Mouse (Mus musculus): ENCODE measurements at regions not wholly inside any gene's neighbourhood (a gene's known extent, or its start where the extent isn't known, plus 50 kb on each side); places are given as distances from the start of the nearest gene placed in this dataset.

- DNase-seq (ENCODE audit: low read depth, low spot score) = peak; percentile 30
Observed at GRCm38 (mm10) chr4:135034406-135034805, 86.0 kb upstream of the Runx3 start.

- DNase-seq (ENCODE audit: low read depth, low spot score) = peak; percentile 26
Observed at GRCm38 (mm10) chr4:135036764-135037163, 83.7 kb upstream of the Runx3 start.

- DNase-seq (ENCODE audit: low read depth, low spot score) = no peak
Observed at GRCm38 (mm10) chr4:135039234-135039633, 81.2 kb upstream of the Runx3 start.

GRCm38 (mm10) chr4:135041921-135042320 is 78.5 kb upstream of the Runx3 start:
- no peak for DNase-seq (ENCODE audit: low read depth, low spot score)

GRCm38 (mm10) chr4:135042501-135042900 is 78.0 kb upstream of the Runx3 start:
- peak; percentile 60 for DNase-seq (ENCODE audit: low read depth, low spot score)

GRCm38 (mm10) chr4:135045054-135045453 is 75.4 kb upstream of the Runx3 start:
- DNase-seq (ENCODE audit: low read depth, low spot score) = peak; percentile 50

GRCm38 (mm10) chr4:135046619-135047018 is 73.8 kb upstream of the Runx3 start:
- no peak for DNase-seq (ENCODE audit: low read depth, low spot score)

GRCm38 (mm10) chr4:135047251-135047650 is 73.2 kb upstream of the Runx3 start:
- no peak for DNase-seq (ENCODE audit: low read depth, low spot score)

GRCm38 (mm10) chr4:135047771-135048170 is 72.7 kb upstream of the Runx3 start:
- DNase-seq (ENCODE audit: low read depth, low spot score) = peak; percentile 15

GRCm38 (mm10) chr4:135049924-135050323 is 70.5 kb upstream of the Runx3 start:
- no peak for DNase-seq (ENCODE audit: low read depth, low spot score)

- DNase-seq (ENCODE audit: low read depth, low spot score) = no peak
Observed at GRCm38 (mm10) chr4:135051466-135051865, 69.0 kb upstream of the Runx3 start.

GRCm38 (mm10) chr4:135053585-135053984 is 66.9 kb upstream of the Runx3 start:
- peak; percentile 11 for DNase-seq (ENCODE audit: low read depth, low spot score)

- no peak for DNase-seq (ENCODE audit: low read depth, low spot score)
Observed at GRCm38 (mm10) chr4:135054353-135054752, 66.1 kb upstream of the Runx3 start.

GRCm38 (mm10) chr4:135056371-135056770 is 64.1 kb upstream of the Runx3 start:
- DNase-seq (ENCODE audit: low read depth, low spot score) = no peak

GRCm38 (mm10) chr4:135057286-135057685 is 63.2 kb upstream of the Runx3 start:
- DNase-seq (ENCODE audit: low read depth, low spot score) = no peak

- no peak for DNase-seq (ENCODE audit: low read depth, low spot score)
Observed at GRCm38 (mm10) chr4:135058895-135059294, 61.6 kb upstream of the Runx3 start.

GRCm38 (mm10) chr4:135061030-135061743 is 59.3 kb upstream of the Runx3 start:
- no peak for DNase-seq (ENCODE audit: low read depth, low spot score)

GRCm38 (mm10) chr4:135066766-135067479 is 53.5 kb upstream of the Runx3 start:
- DNase-seq (ENCODE audit: low read depth, low spot score) = peak; percentile 83

GRCm38 (mm10) chr4:135067805-135068204 is 52.6 kb upstream of the Runx3 start:
- no peak for DNase-seq (ENCODE audit: low read depth, low spot score)

- DNase-seq (ENCODE audit: low read depth, low spot score) = no peak
Observed at GRCm38 (mm10) chr4:135069818-135070217, 50.6 kb upstream of the Runx3 start.

Measured in 3T3-L1 (cell line).